Mouse (Mus musculus) liver, adult 2 months (tissue): ENCODE results near the gene Olfr270.

Experiments
- CTCF ChIP-seq: fragments of 200-500 bp; IDR thresholded peaks from 2 replicates; pipeline ENCODE4 v1.5.1; 2011; ENCODE audit warnings: low read depth, low read length, control low read depth
- POLR2A ChIP-seq: fragments of 200-500 bp; IDR thresholded peaks from 2 replicates; pipeline ENCODE4 v1.6.1; 2011; ENCODE audit warnings: low read length, control low read depth; ENCODE audit not compliant: insufficient read depth; ENCODE audit errors: extremely low read depth

DNA sequence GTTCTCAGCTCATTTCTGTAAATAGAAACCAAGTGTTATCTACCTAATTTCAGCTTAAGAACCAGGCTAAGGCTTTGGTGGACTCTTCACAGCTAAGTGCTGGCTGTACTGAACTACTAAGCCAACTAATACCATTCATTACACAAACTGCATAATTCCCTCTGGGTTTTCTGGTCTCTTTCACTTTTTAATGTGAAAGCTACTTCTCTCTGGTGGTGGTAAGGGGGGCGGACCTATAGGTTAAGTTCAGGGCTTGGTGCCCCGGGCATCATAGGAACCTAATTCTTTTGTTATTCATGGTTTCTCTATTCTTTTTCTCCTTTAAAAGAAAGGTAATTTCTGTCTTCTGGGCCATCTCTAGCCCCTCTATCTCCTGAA lies 47.0 kb upstream of the Olfr270 start:
- TF ChIP-seq CTCF (no peak), POLR2A (no peak)
